Mouse (Mus musculus) heart, postnatal 0 days (tissue): ENCODE data around the gene Plekho1.

Experiments
- CTCF ChIP-seq: IDR thresholded peaks from 2 replicates; pipeline ENCODE4 v1.5.1; 2016; ENCODE audit warnings: antibody characterized with exemption, control low read depth, low read depth
- EP300 ChIP-seq: IDR thresholded peaks from 2 replicates; pipeline ENCODE4 v1.6.1; 2016; ENCODE audit warnings: antibody characterized with exemption, low read depth

DNA sequence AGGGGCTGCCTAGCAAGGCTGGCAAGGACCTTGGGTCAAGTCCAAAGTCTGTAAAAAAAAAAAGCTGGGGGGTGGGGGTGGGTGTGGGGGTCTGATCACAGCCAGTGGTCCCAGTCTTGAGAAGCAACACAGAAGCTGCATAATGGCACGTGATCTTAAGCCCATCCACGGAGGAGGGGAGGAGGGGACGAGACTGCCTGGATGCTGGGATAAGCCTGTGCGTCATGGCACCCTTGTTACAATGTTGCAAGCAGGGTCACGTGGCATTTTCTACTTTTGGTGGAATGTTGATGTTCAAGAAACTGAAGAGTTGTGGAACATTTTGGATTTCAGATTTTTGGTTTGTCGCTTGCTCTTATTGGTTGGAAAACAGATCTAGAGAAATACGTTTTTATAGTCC is 52.6 kb downstream of the Plekho1 start:
- no peak for TF ChIP-seq CTCF
- no peak for TF ChIP-seq EP300
